Mouse (Mus musculus): ENCODE measurements around the gene Arfip1.

The Arfip1 gene

DNA sequence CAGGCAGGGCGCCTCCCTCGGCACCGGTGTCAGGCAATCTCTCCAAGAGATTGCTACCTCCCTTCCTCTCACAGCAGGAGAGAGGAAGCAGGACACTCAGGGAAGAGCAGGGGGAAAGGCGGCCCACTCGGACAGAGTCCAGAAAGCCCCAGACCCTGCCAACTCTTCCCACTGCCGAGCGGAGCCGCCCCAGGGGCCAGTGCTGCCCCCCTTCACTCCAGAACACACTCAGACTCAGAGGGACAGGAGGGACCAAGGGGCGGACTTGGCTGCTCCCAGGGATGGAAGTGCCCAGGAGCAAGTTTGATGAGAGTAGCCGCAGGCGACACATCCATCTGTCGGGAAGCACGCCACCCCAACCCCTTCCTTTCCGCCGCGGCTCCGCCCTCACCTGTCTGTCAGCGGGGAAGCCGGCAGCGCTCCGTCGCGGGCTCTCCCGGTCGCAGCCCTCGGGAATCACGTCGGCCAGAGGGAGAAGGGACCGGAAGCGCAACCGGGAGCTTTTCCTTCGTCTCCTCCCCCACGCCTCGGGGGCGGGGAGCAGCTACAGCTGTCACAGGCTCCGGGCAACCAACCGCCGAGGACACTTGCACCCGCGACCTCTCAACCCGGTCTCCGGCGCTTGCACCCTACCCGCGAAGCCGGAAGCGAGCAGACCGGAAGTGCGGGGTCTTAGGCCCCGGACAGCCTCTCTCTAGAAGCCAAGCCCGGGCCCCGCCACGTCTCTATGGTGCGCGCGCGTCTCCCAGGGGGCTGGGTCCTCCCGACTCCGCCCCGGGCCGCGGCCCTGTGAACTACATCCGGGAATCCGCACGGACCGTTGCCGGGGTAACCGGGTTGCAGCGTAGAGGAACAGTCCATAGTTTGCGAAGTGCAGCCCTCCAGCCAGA is at the start of gene Arfip1:
Gene Arfip1 (minus strand): TSS at position 603 of the 890 bp plus-strand sequence.
- DNase-seq = peak; percentile 93

DNA sequence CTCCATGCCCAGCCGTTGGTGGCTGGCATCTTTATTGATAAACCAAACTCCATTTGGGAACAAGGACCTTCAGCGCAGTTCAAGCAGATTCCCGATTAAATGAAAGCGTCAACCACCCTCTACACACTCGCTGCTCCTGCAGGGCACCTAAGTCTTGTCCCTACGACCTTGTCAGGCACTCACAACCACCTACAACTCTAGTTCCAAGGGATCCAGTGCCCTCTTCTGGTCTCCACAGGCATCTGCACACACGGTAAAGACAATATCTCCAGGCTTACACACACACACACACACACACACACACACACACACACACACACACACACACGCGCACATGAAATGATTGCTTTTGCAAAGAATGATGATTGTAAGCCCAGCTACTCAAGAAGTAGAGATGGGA is 49.2 kb upstream of the Arfip1 start:
- no peak for DNase-seq

DNA sequence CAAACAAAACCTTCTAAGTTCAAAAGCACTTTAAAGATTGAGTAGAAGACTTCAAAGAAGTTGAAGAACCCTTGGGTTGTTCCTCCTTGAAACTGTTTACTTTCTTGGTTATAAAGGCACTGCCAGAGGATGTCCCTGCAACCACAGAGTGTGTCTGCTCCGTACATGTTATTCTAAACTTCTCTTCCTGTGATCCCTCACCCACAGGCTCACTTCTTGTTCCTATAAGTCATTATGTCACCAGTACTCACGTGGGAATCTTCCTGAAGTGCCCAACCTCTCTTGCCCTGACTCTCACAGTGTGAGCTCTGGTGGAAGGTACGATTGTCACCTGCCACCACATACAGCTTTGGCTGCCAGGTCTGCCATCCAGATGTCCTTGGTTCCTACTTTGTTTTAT is 39.6 kb upstream of the Arfip1 start:
- no peak for DNase-seq

DNA sequence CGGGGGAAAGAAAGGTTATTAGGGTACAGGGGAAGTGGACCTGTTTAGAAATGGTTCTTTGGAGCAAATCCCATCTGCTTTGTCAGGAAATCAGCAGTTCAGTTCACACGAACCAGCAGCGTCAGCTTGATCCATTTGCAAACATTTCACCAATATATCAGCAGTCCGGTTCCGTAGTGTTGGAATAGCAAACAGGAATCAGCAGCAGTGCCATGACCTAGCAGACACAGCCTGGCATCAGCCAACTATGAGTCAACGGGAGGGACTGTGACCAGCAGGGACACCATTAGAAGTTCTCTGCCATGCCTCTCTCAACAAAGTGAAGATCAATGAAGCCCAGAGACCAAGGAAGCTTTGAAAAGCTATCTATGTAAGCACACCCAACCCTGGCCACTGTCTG is 37.3 kb upstream of the Arfip1 start:
- no peak for DNase-seq

DNA sequence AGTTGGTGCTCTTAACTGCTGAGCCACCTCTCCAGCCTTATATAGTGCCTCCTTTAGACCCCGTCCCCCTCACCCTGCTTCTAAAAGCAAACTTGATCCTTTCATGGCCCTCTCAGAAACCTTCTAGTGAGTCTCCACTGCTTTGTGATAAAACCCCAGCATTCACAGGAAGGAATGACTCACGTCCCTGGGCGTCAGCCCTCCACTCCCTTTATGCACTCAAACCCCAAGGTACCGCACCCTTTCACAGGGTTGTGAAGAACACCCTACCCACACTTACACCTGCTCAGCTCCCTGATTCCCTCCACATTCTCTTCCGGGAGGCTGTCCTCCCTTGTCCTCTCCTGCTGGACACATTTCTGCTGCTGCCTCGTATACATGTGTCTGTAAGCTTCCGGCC is 36.6 kb upstream of the Arfip1 start:
- no peak for DNase-seq

DNA sequence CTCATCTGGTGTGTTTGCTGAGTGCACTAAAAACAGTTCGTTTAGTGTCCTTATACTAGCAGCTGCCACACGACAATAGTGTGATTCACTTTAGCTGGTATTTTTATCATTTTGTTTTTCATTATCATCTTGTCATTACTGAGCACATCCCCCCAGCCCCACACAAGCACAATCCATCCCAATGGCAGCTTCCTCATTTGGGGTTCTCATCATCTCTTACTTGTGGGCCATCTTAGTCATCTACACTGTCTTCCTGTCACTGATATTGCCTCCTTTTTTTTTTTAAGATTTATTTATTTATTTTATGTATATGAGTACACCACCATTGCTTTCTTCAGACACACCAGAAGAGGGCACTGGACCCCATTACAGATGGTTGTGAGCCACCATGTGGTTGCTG is 36.2 kb upstream of the Arfip1 start:
- DNase-seq = no peak

DNA sequence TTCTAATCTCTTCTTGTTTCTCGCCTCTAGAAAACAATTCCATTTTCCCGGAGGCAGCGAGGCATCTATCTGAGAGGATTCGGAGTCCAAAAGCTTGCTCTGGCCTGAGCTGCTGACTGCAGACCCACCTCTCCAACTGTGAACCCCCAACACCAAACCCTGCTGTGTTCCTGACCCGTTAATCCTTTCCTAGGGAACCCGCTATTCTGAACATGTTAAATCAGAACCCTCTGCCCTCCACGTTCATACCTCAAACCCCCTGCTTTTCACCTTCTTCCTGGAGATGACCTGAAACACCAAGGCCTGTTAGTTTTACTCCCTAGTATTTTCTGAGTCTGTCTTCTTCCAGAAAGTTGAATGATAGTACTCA is 33.4 kb upstream of the Arfip1 start:
- no peak for DNase-seq

DNA sequence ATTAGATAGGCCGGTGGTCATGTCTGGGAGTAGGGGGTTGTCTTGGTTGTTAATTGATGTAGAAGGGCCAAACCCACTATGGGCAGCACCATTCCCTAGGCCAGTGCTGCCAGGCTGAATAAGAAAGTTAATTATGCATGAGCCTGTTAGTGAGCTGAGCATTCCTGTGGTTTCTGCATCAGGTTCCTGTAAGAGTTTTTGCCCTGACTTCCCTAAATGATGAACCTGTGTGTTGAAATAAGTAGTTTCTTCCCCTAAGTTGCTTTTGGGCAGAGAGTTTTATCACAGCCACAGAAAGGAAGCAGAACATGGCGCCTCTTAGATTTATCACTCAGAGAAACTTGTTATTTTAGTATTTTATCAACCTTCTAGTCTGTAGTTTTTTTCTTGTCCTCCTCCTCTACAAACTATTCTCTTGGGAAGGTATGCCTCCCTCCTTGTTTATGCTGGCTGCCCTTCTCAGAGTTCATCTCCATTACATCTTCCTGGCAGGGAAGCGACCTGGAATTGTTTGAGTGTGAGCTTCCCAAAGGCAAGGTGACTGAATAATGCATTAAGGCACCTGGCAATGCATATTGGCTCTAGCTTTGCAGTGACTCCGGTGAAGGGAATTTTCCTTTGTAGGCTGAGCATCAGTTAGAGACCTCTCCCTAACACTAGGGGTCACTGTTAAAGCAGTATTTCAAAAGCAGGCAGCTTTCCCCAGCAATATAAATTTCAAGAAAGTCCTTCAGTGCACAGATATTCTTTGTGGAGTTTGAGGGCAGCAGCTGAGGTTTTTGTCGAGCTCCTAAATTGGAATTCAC is 32.8 kb upstream of the Arfip1 start:
- DNase-seq = no peak

DNA sequence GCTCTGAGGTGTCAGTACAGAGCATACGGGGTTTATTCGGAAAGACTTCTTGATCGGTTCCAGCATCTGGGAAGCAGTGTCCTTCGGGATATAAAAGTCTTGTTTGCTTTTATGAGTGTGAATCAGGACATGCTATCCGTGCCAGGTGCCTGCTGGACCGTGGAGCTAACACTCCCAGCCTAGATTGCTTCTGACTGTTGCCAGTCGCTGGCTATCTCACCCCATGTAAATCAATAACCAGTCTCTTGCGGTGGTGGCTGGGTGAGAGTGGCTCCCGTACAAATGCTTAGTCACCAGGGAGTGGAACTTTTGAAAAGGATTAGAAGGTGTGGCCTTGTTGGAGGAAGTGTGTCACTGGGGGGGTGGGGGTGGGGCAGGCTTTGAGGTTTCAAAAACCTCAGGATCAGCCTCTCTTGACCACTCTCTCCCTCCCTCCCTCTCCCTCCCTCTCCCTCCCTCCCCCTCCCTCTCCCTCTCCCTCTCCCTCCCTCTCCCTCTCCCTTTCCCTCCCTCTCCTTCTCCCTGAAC is 27.8 kb upstream of the Arfip1 start:
- DNase-seq = no peak

DNA sequence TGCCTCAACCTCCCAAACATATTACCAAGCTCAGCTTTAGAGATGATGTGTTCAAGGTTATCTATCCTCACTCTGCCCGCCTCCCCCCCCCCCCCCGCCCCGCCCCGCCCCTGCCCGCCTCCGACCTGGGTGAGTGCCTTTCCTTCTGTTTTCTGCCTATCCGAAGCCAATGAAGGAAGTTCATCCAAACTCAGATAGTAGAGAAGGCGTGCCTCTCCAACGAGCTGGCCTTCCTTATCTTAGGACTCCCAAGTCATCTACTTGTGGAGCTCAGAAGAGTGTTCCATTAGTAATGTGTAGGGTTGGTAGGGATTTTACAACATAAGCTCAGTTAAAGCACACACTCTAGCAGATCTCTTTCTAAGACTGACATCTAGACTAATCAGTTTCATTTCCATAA is 20.8 kb upstream of the Arfip1 start:
- DNase-seq = no peak

DNA sequence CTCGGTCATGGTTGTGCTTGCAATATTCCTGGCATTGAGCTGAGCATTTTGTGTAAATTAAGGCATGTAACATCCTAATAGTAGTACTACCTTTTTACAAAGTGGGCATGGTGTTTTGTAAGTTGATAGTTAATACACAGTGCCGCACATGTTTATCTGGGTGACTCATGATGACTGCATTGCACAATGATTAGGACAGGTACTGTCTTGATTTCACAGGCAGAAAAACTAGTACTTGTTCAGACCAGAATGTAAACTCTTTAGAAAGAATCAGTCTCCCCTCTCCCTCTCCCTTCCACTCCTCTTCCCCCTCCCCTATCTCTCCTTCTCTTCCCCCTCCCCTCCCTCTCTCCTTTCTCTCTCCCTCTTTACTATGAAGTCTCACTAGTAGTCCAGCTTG is 20.3 kb upstream of the Arfip1 start:
- DNase-seq = no peak

DNA sequence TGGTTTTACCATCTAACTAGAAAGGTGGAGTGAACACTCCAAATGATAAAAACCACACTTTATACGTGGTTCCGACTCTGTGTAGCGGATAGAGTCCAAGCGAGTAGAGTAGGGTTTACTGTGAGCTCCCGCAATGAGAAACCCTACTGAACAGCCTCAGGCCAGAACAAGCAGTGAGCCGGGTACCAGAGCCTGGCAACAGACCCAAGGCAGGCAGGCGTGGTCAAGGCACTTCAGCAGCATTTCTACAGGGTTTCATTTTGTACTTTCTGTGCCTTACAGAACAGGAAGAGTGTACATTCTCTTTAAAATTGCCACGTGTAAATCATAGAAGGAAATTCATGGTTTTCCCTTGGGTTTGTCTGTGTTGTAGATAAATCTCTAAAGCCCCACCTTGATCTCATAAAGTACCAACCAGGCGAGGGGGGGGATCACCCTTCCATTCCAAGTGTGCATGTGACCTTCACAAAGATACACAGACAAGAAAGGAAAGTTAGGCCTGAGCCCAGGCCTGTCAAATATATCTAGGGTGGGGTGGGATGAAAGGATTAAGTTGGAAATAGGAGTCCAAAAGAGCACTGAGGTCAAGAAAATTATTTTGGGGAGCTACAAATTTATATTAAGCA is 19.6 kb upstream of the Arfip1 start:
- no peak for DNase-seq

DNA sequence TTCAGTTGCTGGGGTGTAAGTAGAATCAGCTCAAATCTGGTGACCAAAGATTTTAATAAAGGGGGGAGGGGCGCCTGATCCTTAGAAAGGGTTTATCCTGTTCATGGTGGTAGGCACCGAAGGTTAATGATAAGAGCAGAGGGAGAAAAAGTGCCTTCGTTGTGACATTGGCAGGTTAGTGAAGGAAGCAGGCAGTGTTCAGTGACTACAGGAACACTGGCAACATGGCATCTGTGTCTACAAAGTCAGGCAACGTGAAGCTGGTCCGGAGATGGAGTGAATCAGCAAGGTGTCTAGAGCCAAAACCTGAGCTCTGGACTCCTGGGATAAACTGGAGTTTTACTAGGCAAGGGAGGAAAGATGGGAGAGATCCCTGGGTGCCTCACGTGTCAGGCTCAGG is 16.3 kb upstream of the Arfip1 start:
- no peak for DNase-seq

DNA sequence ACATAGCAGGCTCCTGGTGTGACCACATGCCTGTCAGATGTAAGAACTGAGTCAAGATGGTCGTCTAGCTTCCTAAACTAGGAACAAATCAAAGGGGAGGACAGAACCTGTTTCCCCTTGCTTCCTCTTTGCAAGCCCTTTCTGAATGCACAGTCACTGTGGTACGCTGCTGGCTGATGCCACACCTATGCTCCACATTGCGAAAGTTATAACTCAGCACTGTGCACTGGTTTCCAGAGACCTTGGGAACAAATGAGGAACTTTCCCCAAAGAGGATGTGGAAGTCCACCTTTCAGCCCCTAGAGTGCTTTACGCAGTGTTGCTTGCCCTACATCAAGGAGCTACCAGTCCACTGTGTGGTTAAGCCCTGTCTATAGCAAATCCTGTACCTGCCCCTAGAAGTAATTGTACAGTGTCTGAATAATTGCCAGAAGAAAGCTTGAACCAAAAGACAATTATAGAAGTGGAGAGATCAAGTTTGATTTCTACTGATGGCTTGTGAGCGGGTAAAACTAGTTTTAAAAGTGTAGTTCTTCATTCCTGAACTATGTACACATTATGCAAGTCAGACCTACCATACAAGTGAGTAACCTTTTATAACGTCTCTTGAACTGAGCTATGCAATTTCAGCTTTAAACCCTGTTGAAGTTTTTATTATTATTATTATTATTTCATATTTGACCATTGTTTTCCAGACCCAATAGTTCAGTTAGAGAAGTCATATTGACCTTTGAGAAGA is 15.7 kb upstream of the Arfip1 start:
- no peak for DNase-seq

DNA sequence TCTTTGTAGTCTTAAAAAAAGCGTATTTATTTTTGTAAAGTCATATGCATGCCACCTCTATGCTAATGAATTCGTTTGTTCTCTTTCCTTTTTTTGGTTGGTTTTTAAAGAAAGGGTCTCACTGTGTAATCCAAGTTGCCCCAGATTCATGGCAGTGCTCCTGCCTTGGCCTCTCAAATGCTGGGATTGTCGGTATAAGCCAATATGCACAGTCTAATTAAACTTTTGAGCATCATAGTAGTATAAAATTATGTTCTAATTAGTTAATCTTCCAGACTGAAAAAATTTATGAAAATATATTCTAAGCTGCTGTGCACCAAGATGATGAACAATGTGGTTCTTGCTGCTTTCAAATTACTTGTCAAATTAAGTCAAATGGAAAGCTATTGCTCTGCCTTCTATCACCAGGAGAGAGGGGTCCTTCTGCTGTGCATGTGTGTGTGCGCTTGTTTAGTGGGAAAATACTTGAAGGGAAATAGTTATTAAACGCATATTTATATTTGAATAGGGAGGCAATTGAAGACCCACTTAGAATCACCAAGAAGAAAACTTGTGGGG is 13.3 kb upstream of the Arfip1 start:
- DNase-seq = no peak

DNA sequence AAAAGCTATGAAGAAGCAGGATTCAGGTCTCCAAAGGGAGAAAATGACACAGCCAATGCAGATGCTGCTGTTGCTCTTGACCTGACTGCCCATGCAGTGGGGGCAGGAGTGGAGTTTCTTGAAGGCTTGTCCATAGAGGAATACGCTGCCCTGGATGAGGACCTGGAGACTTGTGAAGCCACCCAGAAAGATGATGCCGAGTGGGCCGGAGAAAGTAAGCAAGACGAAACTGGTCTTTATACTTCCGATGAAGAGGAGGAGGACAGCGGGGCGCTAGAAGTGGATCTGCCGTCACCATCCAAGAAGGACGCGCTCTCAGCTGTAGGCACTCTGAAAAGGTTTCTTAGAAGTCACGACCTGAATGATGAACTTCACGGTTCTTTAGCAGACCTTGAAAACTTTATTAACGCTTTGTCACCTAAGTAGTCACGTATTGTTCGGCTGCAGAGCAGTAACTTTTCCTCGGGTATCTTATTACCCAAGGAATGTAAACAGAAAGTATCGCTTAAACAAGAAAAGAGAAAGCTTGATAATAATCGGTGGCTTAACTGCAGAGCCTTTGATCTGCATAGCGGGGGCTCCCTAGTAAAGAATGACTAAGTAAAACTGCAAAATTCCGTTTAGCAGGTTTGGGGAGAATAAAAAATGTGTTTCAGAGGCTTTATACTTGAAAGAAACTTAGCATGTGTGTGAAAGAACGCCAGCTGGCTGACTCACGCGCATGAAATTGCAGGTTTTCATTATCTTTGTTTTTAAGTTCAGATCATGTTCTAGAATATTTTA is 12.7 kb upstream of the Arfip1 start:
- peak; percentile 19 for DNase-seq

DNA sequence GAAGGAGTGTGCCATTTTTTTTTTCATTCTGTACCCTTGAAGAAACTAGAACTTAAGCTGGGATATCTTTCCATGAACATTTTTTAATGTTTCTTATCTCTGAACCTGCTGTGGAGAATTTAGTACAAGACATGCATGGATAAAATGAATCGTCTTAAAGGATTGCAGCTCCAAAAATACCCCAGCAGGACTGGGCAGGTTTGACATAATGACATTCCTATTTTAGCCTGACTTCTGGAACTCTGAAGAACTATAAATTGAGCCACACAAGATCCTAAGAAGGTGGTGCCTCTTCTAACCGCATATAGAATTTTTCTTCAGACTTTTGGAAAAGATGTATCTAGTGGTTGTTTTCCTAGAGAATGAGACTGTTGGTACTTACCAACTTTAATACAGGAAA is 10.8 kb upstream of the Arfip1 start, which contains the start of gene Tigd4:
Gene Tigd4 (plus strand): TSS at position 301 of the 400 bp plus-strand sequence.
- no peak for DNase-seq

DNA sequence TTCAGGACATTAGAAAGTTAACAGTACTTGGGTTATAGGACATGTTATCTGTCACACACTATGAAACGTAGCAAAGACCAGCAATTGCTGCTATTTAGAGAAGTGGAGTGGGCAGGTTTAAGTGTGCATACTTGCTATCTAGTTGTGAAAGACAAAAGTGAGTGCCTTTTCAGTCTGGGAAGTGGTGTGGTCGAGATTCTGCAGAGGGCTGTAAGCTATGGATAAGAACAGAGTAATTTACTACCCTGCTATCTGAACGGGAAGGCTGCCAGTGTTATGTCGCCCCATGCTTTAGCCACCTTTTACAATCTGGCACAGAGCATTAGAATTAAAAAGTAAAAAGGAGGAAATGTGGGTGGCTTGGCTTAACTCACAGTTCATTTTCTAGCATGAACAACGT is 4.3 kb upstream of the Arfip1 start:
- DNase-seq = no peak

DNA sequence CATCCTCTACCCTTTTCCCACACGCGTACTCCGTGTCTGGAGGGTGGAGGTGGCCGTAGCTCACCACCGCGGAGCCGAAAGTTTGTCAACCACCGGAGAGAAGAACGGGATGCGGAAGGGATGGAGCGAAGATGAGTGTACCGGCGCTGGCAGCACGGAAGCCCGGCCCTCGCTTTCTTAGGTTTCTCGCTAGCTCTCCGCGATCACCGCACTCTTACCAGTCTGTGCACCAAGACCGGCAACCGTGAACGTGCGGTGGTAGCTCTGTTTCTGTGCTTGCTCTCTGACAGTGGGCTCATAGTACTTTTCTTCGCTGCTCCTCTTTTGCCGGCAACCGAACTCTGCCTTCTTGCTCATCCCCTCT is 470 bp upstream of the Arfip1 start:
- DNase-seq = no peak

DNA sequence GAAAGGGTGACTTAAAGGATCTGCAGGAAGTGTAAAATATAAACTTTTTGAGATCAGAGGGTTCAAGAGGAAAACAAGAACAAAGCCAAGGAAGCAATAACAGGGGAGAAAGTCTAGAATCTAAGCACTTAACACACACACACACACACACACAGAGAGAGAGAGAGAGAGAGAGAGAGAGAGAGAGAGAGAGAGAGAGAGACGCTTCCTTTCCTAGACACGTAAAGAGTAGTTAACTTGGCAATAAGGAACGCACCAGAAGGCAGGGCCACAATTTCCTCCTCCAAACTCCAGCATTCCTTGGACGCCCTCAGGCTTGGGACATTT is 766 bp downstream of the Arfip1 start:
- DNase-seq = no peak

DNA sequence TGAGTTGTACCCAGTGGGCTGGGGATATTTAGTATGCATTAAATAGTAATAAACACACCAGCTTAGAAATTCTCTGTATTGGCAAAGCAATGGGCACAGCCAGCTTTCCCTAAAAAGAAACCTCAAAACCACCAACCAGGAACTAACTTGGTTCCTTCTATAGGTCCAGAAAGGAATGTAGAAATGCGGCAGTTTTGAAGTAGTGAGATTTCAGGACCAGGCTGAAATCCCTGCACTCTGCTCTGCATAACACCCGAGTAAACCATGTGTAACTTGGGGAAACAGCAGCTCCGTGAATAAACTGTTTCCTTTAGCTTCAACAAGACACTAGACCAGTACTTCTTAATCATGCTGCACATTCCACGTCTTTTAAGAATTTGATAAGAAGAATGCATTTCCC is 1.7 kb downstream of the Arfip1 start:
- no peak for DNase-seq

DNA sequence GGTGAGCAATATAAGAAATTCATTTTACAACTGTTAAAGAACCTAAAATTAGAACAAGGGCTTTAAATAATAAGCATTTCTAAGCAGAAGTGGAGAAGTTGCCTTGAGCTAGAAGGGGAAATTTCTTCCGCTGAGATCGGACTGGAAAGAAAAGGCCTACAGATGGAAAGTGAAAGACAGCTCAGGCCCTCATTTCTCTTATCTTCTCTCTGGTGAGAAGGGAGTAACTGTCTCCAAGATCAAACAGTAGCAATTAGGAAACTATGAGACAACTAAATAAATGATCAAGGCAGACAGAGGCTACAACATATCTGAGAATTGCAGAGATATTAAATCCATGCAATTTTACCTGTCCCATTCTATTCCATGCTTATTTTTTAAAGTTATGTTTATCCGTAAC is 11.9 kb downstream of the Arfip1 start:
- DNase-seq = no peak

All from right cerebral cortex, postnatal 4 days (tissue).